Mouse (Mus musculus) stomach, postnatal 0 days (tissue): ENCODE measurements around the gene Sox18. TPM values are rescaled to one million over a fixed set of nuclear protein-coding genes. Genes with fewer than 3 reads are reported as not detected.
A peak's percentile ranks its signal among the peaks of the same experiment; 100 is the strongest.

Experiments used
- ATAC-seq: fragments of 200-750 bp; cut with Nextera tagmentation; 2 replicates; pipeline ENCODE4 v1.8.0; 2017; ENCODE audit not compliant: low FRiP score, low TSS enrichment
- DNase-seq: peaks from one replicate; pipeline ENCODE4 v3.0.0-alpha.2; 2016; ENCODE audit warnings: low spot score
- H3K27ac ChIP-seq: fragments of 300-500 bp; sonication (generic); replicated peaks from 2 replicates; pipeline ENCODE4 v1.5.1; 2014; ENCODE audit warnings: mild to moderate bottlenecking, control low read depth
- H3K27me3 ChIP-seq: fragments of 300-500 bp; sonication (generic); 2 replicates; pipeline ENCODE4 v1.6.1; 2014; ENCODE audit warnings: low read length; ENCODE audit not compliant: control insufficient read depth, insufficient read depth
- H3K36me3 ChIP-seq: fragments of 300-500 bp; sonication (generic); 2 replicates; pipeline ENCODE4 v1.6.1; 2014; ENCODE audit warnings: low read length, mixed read lengths; ENCODE audit not compliant: control insufficient read depth, insufficient read depth
- H3K4me1 ChIP-seq: fragments of 300-500 bp; sonication (generic); replicated peaks from 2 replicates; pipeline ENCODE4 v1.6.1; 2014; ENCODE audit warnings: antibody characterized with exemption; ENCODE audit not compliant: control insufficient read depth, insufficient read depth
- H3K4me2 ChIP-seq: fragments of 300-500 bp; sonication (generic); replicated peaks from 2 replicates; pipeline ENCODE4 v1.6.1; 2014; ENCODE audit warnings: low read depth, mild to moderate bottlenecking, control low read depth, moderate library complexity
- H3K4me3 ChIP-seq: fragments of 300-500 bp; sonication (generic); 2 replicates; pipeline ENCODE4 v1.5.1; 2014; ENCODE audit warnings: low read depth, low read length, control low read depth
- H3K9ac ChIP-seq: fragments of 300-500 bp; sonication (generic); 2 replicates; pipeline ENCODE4 v1.6.1; 2014; ENCODE audit warnings: mild to moderate bottlenecking, low read length, control low read depth, mixed read lengths
- H3K9me3 ChIP-seq: fragments of 300-500 bp; sonication (generic); 2 replicates; pipeline ENCODE4 v1.6.1; 2016; ENCODE audit warnings: low read length; ENCODE audit not compliant: control insufficient read depth
- CTCF ChIP-seq: IDR thresholded peaks from 2 replicates; pipeline ENCODE4 v1.5.1; 2016; ENCODE audit warnings: antibody characterized with exemption, low read depth, mild to moderate bottlenecking, moderate library complexity
- EP300 ChIP-seq: optimal IDR thresholded peaks from 2 replicates; pipeline ENCODE3; 2016; ENCODE audit warnings: antibody characterized with exemption
- WGBS: fragments of 180-500 bp; shearing (Covaris S2); extraction: QIAGEN DNeasy Blood & Tissue Kit; methylation state at CpG from one replicate; pipeline ENCODE4 v1.1.7; 2014; 5-methylcytosine and 5-hydroxymethylcytosine counted together
- polyA plus RNA-seq: library from polyadenylated mRNA; unstranded; fragments of >200 nt; fragmentation: Nextera tagmentation; extraction: Ambion mirVana; gene quantifications from 2 replicates; pipeline ENCODE4 v1.2.1, GENCODE M21; 2015

The Sox18 gene
- polyA plus RNA-seq, 1 experiment from 2014 or later = 14.1 TPM

DNA sequence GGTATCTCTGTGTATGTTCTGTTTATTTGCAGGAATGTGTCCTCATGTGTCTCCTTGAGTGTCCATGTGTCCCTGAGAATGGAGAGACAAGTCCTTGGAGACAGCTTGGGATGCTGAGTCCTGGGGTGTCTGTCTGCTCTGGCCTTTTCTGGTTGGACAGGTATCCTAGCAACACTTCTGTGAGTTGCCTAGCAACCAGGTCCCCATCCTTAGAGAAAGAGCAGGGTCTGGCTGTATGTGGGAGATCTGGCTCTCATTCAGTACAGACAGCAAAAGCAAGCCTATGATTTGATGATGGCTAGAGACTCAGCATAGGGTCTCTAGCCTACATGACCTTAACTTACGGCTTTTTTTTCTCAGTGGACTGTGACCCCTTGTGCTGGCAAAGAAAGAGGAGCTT, 42.3 kb upstream of the Sox18 start:
- TF ChIP-seq CTCF (no peak), EP300 (no peak)
- Histone ChIP-seq H3K9me3 (no peaks in the 10 kb centered on the region), H3K4me3 (no peak overlapping the region), H3K9ac (no peak overlapping the region), H3K4me2 (no peak overlapping the region), H3K4me1 (no peaks in the 10 kb centered on the region), H3K27ac (no peak overlapping the region), H3K27me3 (no peaks in the 10 kb centered on the region), H3K36me3 (no peaks in the 10 kb centered on the region)
- 89% methylated on average over 1 of the region's 1 CpGs for WGBS
- DNase-seq = no peak
- ATAC-seq = no peak

DNA sequence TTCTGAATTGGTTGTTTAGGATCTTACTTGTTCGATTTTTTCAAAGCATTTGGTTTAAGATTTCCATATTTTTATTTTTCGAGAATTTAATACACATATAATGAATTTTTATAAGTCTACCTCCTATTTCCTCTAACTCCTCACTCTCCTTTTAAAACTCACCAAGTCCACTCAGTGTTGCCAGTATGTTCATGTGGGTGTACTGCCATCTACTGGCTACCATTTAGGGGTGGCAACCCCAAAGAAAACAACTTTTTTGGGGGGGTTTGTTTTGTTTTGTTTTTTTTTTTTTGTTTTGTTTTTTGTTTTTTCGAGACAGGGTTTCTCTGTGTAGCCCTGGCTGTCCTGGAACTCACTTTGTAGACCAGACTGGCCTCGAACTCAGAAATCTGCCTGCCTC, 35.2 kb upstream of the Sox18 start:
- TF ChIP-seq CTCF = peak; percentile 72
- TF ChIP-seq EP300 = no peak
- Histone ChIP-seq H3K4me2 (no peak overlapping the region), H3K4me3 (no peak overlapping the region), H3K4me1 (no peaks in the 10 kb centered on the region), H3K9ac (no peak overlapping the region), H3K36me3 (no peaks in the 10 kb centered on the region), H3K9me3 (no peaks in the 10 kb centered on the region), H3K27ac (no peak overlapping the region), H3K27me3 (no peaks in the 10 kb centered on the region)
- DNase-seq (no peak), ATAC-seq (no peak)
- 51% methylated on average over 4 of the region's 4 CpGs for WGBS

DNA sequence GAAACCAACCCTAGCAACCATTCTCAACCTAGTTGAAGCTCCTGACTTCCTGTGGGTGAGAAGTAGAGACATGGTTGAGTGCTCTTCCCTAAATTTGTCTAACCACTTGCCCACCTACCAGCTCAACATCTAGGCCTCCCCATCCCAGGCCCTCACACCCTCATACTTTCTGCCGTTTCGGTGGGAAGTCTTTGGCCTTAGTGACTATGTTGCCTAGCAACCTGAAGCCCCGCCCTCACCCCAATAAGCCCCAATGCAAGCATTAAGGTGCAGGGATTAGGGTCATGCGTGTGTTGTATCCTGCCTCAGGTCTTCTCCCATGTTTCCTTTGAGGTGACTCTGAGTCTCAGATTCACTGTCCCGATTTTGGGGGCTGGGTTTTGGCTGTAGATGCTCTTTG, 26.8 kb upstream of the Sox18 start, which contains the start of gene Lkaaear1:
Gene Lkaaear1 (minus strand): TSS at position 202 of the 400 bp plus-strand sequence.
- no peak for ATAC-seq
- no peaks in the 10 kb centered on the region for H3K27me3 ChIP-seq
- WGBS = 52% methylated on average over 5 of the region's 5 CpGs

DNA sequence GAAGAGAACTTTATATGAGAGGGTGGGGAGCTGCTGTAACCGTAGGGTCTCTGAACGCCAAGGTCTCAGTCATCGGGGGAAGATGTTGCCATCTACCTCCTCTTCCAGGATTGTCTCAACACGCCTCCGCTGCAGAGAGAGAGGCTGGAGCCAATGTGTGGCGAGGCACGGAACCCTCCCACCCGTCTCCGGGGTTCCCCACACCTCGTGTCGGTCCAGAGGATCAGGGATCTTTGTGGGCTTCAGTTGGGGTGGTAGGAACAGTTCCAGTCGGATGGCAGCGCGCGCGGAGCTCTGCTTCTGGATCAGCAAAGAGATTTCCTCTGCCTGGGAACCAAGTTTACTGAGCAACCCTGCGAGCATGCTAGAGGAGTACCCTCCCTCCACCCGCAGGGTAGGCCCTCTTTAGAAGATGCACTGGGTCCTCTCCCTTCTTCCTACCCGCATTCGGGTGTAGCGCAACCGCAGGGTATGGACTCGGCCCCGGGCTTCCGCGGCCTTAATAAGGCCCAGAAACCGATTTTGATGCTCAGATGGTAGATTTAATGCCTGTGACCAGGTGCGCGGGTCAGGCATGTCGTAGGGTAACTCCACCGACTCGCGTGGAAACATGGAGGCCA, 25.5 kb upstream of the Sox18 start:
- H3K36me3 ChIP-seq = no peaks in the 10 kb centered on the region
- TF ChIP-seq EP300 = no peak
- no peak overlapping the region for H3K4me2 ChIP-seq
- H3K9ac ChIP-seq = no peak overlapping the region
- no peaks in the 10 kb centered on the region for H3K9me3 ChIP-seq
- no peak for ATAC-seq
- peak; percentile 8 for DNase-seq
- H3K27me3 ChIP-seq = no peaks in the 10 kb centered on the region
- H3K4me1 ChIP-seq = peaks cover 2% of the 10 kb centered on the region; the same call in 1 of the 2 replicates
- H3K4me3 ChIP-seq = no peak overlapping the region
- no peak overlapping the region for H3K27ac ChIP-seq
- WGBS = 76% methylated on average over 33 of the region's 33 CpGs

More for the DNA sequence above, 26.8 kb upstream of the Sox18 start, which contains the start of gene Lkaaear1:
- Histone ChIP-seq H3K36me3 (no peaks in the 10 kb centered on the region), H3K4me3 (no peak within 1 kb of the TSS), H3K4me1 (no peaks in the 10 kb centered on the region), H3K9me3 (no peaks in the 10 kb centered on the region), H3K27ac (no peak within 1 kb of the TSS), H3K4me2 (no peak within 1 kb of the TSS), H3K9ac (no peak within 1 kb of the TSS)
- no peak for TF ChIP-seq CTCF
- no peak for TF ChIP-seq EP300
- DNase-seq = peak; percentile 12

GRCm38 (mm10) chr2:181695776-181696175, 24.3 kb upstream of the Sox18 start:
- Histone ChIP-seq H3K4me3 (no peak overlapping the region), H3K27me3 (no peaks in the 10 kb centered on the region), H3K4me2 (no peak overlapping the region), H3K36me3 (no peaks in the 10 kb centered on the region), H3K9me3 (no peaks in the 10 kb centered on the region), H3K9ac (no peak overlapping the region), H3K27ac (no peak overlapping the region), H3K4me1 (peaks cover 2% of the 10 kb centered on the region; the same call in 1 of the 2 replicates)
- WGBS = 72% methylated on average over 1 of the region's 1 CpGs
- DNase-seq (peak; percentile 10), ATAC-seq (no peak)
- no peak for TF ChIP-seq EP300
- TF ChIP-seq CTCF = no peak

GRCm38 (mm10) chr2:181694581-181694980, 23.1 kb upstream of the Sox18 start:
- H3K27ac ChIP-seq = no peak overlapping the region
- H3K4me1 ChIP-seq = peaks cover 2% of the 10 kb centered on the region; the same call in 1 of the 2 replicates
- peak; percentile 11 for DNase-seq
- ATAC-seq = no peak
- H3K9me3 ChIP-seq = no peaks in the 10 kb centered on the region
- WGBS = 87% methylated on average over 3 of the region's 3 CpGs
- no peaks in the 10 kb centered on the region for H3K36me3 ChIP-seq
- H3K9ac ChIP-seq = no peak overlapping the region
- H3K4me2 ChIP-seq = no peak overlapping the region
- H3K27me3 ChIP-seq = no peaks in the 10 kb centered on the region
- no peak for TF ChIP-seq CTCF
- no peak for TF ChIP-seq EP300
- no peak overlapping the region for H3K4me3 ChIP-seq
